Mouse (Mus musculus) frontal cortex, adult (tissue): Measurements from ENCODE around the gene Slc6a4.

ENCODE experiments used
- ATAC-seq: cut with Nextera tagmentation; 2 replicates; pipeline ENCODE4 v1.9.2; 2017; ENCODE audit warnings: mild to moderate bottlenecking, moderate library complexity, mixed read lengths; ENCODE audit not compliant: low TSS enrichment

Gene Slc6a4

DNA sequence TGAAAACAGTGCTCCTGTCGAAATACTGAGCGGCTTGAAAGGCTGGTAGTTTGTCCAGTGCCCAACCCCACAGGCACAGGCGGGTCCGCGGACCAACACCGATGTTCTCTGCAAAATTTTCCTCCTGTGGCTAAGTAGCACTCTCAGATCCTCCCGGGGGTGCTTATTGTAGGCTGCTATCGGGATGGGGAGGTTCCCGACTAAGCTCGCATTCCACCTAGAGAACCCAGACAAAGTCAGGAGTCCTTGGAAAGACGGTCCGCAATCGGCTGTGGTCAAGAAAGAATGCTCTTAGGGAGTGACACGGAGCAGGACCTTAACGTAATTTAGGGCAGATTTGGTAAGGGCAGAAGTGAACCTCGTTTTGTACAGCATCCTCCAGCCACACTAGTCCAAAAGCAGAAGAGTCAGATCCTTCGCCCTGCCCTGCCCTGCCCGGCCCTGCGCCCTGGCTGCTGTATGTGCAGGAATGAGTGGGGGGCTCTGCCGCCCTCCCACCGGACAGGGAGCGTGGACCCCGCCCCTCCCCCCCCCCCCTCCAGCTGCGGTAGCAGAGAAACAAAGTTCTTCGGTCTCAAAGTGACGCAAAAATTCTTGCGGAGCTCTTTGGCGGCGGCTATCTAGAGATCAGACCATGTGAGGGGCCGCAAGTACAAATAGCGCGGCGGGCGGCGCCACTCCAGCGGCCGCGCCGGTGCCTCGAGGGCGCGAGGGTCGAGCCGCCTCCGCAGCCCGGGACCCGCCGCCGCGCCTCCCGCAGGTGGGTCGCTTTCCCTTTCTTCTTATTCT is at the start of gene Slc6a4:
Slc6a4 (plus strand) TSS at position 688 of the 789 bp plus-strand sequence.
- no peak for ATAC-seq

GRCm38 (mm10) chr11:76953536-76953935 is 44.9 kb upstream of the Slc6a4 start:
- peak; percentile 69; the same call in 1 of the 2 replicates for ATAC-seq

- no peak for ATAC-seq
Measured at GRCm38 (mm10) chr11:76965703-76966102, 32.7 kb upstream of the Slc6a4 start.

- no peak for ATAC-seq
Measured at GRCm38 (mm10) chr11:76970328-76970727, 28.1 kb upstream of the Slc6a4 start.

DNA sequence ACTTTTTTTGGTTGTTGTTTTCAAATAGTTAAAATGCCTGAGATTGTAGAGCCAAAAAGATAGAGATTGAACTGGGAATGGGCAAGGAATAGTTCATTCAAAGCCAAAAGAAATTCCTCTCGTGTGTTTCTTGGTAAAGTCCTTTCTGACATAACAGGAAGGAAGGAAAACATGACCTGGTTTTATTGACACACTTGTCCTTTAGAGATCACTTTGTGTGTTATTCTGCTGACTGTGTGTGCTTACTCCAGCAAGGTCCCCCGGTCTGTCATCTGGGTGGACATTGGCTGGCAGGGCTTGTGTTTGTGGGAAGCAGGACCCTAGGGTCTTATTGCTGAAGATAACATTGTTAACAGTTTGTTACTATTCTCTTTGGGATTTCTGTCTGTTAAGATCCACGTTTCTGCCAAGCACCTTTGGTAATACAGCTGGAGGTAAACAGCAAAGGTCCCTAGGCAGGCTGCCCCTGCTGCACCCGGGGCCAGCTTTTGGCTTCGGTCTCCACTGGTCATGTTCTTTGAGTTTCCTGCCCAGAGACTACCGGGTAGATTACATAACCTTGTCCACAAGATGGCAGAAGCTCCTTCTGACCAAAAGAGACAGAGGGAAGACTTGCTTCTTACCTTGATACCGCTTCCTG is 23.6 kb upstream of the Slc6a4 start:
- no peak for ATAC-seq

DNA sequence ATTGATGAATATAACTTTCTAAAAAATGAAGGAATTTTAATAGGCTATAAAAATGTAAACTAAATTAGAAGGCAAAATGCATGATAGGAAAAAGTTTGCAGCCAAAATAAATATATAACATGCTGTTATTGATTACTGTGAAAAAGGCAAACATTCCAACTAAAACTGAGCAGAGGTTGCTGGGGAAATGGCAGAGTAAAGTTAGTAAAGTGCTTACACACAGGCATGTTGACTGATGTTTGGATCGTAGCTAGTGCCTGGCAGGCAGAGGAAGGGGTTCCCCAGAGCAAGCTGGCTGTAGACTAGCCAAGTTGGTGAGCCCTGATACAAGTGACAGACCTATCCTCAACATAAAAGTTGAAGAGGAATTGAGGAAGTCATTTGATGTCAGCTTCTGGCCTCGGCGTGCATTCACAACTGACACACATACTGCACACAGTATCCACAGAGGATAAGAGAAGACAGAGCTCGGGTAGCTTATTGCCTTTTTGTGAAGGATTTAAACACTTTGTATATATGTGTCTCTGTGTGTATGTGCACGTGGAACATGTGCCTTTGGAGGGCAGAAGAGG is 16.7 kb upstream of the Slc6a4 start:
- no peak for ATAC-seq

DNA sequence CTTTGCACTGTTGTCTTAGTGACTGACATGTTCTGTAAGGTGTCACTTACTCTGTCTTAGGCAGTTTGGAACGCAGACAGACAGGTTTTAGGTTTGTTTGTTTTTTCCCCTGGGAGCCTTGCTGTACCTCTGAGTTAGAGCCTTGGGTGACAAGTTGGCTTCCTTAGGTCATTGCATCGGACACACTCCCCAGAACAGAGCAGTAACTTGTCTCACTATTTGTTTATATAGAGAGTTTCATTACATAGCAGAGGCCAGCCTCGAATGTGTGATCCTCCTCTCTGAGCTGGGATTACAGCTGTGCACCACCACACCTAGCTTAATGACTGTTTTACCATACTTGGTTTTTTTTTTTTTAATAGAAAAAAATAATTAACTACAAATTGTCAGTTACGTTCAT is 16.0 kb upstream of the Slc6a4 start:
- ATAC-seq = no peak

DNA sequence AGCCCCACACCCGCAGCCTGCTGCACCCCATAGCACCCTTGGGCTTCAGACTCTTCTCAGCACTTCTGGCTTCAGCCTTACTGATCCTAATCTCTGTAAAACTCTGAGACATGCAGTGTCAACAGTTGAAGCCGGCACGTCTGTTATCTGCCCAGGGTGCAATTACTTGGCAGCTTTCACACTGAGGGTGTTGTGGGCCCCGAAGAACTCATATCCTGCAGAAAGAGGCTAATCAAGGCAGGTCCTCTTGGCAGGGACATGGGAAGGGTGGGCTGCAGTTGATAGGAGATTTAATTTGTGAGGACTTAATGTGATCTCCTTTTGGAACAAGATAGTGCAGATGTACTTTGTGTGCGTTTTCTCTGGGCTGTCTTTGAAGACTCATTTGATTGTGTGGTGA is 14.8 kb upstream of the Slc6a4 start:
- no peak for ATAC-seq

DNA sequence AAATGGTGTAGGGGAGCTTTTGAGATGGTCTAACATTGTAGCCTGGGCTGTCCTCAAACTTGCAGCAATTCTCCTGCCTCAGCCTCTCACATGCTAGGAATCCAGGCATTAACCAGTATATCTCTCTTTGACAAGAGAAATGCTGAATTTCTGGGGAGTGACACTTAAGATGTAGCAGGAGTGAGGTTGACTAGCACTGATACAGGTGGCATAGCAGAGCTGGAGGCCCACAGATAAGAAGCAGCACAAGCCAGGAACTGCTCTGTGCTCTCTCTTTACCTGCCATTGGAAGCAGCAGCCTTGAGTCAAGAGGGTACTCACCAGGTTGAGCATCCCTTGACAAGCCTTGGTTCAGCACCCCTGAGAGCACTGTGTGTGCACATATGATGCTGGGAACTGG is 14.2 kb upstream of the Slc6a4 start:
- no peak for ATAC-seq

GRCm38 (mm10) chr11:76990839-76991238 is 7.6 kb upstream of the Slc6a4 start:
- ATAC-seq = no peak

GRCm38 (mm10) chr11:76992886-76993285 is 5.5 kb upstream of the Slc6a4 start:
- no peak for ATAC-seq

DNA sequence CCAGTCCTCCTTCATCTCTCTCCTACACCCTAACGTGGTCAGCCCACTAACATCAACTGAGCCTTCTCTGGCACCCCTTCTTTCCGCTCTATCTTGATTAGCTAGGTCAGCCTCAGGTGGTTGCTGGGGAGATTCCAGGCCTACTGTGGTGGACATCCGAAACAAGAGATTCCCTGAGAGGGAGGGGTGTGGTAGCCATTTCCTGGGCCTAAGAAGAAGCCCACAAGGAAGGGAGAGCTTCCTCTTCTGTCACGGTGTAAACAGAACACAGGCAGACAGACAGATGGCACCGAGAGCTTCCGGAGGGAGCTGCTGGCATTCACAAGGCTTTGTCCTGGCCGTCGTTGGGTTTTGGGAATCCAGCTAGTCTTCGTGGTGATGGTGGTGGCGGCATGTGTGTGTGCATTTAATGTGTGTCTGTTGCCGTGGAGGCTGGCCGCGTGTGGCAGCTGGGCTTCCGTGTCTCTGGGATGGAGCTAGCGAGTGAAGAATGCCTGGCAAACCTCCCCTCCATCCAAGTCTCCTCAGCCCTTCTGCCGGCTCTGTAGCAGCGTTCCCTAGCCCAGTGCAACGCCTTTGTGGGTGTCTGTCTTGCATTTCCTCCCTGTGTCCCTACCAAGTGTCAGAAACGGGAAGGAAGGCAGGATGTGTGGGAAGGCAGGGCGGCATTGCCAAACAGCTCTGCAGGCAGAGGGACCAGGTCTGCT is 2.3 kb upstream of the Slc6a4 start:
- ATAC-seq = peak; percentile 79; the same call in 1 of the 2 replicates

DNA sequence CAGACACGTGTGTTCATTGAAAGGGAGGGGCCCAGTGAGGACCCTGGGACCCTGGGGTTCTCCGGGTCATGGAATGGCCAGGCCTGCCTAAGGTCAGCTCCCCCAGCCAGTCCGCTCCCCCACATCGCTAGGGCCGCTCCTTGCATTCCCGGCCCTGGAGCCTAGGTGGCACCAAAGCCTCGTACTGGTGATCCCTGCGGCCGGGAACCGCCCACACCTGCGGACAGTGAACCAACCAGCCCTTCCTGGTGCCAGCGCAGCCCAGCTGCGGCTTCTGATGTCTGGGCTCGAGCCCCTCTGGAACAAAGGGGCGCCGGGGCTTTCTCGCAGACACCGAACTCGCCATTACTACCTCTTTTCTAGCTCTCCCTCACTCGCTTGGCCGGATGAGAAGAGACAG is 1.1 kb upstream of the Slc6a4 start:
- peak; percentile 67; the same call in 1 of the 2 replicates for ATAC-seq

- no peak for ATAC-seq
Measured at GRCm38 (mm10) chr11:76998705-76999226, 363 bp downstream of the Slc6a4 start.

DNA sequence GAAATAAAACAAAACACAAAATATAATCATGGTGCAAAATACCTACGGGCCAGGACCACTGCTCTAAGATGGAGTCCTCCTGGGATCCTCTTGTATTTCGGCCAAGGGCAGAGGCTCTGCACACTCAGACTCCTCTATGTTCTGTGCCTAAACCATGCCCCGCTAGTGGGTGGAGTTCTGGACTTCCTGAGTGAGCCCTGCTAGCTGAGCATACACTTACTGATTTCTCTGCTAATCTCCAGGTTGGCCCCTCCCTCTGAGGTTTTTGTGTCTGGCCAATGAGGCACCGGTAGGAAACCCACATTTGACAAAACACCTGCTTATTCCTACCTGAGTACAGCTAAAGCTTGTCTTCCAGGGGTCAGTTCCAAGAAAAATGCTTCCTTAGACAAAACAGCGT is 2.3 kb downstream of the Slc6a4 start:
- no peak for ATAC-seq

DNA sequence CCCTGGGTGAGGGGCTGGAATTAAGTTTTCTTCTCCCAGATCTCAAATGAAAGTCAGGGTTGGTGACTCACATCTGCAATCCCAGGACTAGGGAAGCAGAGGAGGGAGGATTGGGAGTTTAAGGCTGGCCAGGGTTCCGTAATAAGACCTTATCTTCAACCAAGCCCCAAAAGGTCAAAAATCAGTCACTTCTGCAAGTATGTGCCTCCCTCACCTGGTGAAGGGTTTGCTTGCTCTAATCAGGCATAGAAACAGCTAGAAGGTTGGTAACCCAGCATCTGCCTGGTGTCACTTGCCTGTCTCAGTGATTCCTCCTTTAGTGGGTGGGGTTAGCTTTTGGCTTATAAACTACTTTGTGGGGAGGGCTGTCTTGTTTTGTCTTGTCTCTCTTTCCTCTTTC is 4.0 kb downstream of the Slc6a4 start:
- no peak for ATAC-seq

DNA sequence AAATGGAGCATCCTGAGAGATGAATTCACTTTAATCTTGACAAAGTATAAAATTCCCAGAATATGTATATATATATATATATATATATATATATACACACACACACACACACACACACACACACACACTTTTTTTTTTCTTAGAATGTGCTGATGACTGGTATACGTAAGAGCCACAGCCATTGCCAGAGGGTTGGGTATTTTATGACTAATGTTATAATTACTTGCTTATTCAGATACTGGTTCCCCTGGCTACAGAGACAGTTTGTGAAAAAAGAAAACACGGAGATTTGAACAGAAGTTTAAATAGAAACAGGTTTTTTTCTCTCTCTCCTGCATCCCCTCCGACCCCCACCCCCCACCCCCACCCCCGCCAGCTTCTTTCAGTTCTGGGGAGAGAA is 7.5 kb downstream of the Slc6a4 start:
- ATAC-seq = no peak

- no peak for ATAC-seq
Measured at GRCm38 (mm10) chr11:77006616-77007015, 8.2 kb downstream of the Slc6a4 start.

DNA sequence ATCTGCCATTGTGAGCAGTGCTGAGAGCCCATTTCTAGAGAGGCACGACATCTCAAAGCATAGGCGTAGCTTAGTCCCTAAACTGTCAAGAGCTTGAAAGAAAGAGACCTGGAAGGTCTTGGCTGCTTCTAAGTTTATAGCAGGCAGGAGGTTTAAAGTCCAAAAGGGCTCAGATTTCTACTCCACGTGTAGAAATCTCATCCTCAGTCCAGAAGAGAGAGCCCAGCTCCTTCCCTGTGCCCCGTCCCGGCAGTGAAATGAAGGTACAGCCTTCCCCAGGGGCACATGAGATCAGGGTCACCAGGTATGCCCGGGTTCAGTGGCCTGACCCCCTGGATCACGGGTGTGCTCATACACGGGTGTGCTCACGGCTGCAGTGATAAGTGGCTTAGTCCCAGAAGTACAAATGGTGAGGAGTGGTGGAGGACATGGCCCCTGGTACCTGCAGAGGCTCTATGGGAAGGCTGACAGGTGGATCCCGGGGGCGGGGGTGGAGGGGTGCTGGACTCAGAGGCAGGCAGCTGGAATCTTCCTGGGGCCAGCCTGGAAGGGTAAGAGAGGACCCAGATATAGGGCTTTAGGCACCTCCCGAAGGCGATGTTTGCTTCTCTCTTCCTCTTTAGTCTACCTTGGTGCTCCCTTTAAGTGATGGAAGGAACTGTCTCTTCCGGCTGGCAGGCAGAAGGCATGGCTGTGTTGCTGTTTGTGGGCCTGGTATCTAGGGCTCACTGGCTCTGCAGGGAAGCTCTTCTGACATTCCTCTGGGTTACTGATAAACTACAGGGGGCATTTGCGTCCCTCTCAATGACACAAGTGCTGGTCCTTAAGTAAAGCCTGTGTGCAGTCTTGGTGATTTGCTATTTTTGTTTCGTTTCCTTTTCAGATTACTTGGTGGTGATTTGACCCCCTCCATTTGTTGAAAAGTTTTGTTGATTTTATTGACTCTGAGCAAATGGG is 10.9 kb downstream of the Slc6a4 start:
- ATAC-seq = no peak

DNA sequence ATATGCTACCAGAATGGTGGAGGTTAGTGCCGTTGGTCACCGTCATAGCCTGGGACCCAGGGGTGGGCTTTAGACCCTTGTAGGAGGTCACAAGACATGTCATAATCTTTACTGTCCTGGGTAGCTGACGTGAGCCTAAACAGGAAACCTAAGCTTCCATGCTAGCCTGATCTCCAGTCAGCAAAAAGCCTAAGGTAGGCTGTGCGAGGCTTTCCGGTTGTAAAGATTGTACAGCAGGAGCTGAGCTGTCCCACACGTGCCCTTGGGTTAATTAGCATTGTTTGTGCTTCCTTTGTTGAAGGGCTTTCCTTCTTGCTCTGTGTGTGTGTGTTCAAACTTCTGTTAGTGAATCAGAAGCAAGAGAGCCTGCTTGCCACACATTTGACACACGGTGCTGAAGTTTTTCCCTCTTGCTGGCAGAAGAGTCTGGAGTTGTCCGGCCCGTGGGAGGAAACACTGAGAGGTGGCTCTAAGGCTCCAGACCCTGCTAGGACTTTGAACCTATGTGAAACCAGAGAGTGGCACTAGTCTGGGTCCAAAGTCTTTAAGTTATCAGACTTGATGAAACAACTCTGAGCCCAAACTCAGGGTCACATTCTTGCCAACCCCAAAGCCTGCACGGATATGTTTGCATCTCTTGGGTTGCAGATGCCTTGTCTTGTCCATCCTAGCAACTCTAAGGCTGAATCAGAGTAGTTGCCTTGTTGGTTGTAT is 12.5 kb downstream of the Slc6a4 start:
- ATAC-seq = no peak
